14 mouse cellular contexts compared by ENCODE assay signal in the genomic region with DNA sequence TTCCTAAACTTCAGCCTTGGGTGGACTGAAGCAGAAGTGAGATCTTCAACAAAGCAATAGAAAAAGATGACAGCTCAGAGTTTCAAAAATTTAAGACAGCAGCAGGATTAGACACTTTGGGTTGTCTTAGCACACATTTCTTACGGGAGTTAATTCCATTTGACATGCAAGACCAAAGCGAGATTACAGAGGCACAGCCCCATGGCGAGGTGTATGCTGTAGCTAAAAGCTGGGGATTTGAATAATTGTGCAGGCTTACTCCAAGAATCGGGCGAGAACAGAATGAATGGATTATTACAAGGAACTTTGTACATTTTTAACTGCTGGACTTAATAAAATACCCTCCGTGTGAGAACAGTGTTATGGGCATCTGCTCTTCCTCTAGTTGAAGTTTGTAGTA.
"Had no signal": no experiment of that assay in that cellular context is flagged by ENCODE, and none has a peak within 500 bp of the region (broad histone marks: within the 10 kb centered on the region; RNA-seq: fewer than 3 reads in every experiment).

No protein-coding gene starts in this region.

- DNase-seq: kidney, adult 11 months; kidney, postnatal 10 days; kidney, postnatal 4 days; left cerebral cortex, postnatal 4 days; lung, adult 18-20 months; lung, postnatal 36 days; right cerebral cortex, postnatal 4 days; spleen, adult 18-20 months; thymus, postnatal 36 days had no signal

- H3K27ac ChIP-seq: layer of hippocampus, adult 2 months; limb, embryonic 13.5 days; liver, embryonic 14.5 days; neural tube, embryonic 15.5 days had no signal

- H3K9ac ChIP-seq: limb, embryonic 13.5 days; liver, embryonic 14.5 days; neural tube, embryonic 15.5 days had no signal

- H3K27me3 ChIP-seq: limb, embryonic 13.5 days; neural tube, embryonic 15.5 days had no signal

- H3K9me3 ChIP-seq: limb, embryonic 13.5 days; neural tube, embryonic 15.5 days had no signal

- H3K36me3 ChIP-seq: limb, embryonic 13.5 days; neural tube, embryonic 15.5 days had no signal

- H3K4me3 ChIP-seq: layer of hippocampus, adult 2 months; limb, embryonic 13.5 days; myocyte; neural tube, embryonic 15.5 days had no signal

- H3K4me2 ChIP-seq: limb, embryonic 13.5 days; neural tube, embryonic 15.5 days had no signal
